Mouse (Mus musculus): ENCODE results near the gene Il5.

The Il5 gene

DNA sequence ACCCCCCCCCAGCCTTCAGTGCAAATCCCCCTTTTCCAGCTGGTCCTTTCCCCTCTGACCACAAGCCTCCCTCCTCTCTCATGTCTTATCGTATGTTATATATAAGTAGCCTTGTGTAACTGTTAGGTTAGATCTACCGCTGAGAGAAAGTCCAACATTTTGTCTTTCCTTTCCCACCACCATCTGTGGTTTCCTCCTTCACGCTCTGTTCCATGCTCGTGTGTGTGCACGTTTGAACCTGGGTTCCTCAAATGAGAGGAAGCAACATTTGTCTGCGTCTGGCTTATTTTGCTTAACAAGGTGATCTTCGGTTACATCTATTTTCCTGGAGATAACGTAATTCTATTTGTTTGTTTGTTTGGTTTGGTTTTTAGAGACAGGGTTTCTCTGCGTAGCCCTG, 27.4 kb downstream of the Il5 start:
- DNase-seq, result no peak

DNA sequence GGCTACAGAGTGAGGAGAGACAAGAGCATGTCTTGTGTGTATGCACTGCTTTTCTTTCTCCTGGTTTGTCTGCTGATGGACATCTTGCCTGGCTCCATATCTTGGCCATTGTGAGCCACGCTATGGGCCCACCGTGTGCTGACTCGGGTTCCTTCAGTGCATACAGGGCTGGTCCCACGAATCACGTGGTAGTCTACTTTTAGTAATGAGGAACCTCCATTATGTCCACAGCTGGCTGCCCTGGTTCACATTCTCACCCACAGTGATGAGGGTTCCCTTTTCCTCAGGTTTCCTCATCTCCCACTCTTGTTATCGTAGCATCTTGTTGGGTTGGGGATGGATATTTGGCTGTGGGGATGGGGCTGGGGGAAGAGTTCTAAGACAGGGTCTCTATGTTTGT, 28.0 kb downstream of the Il5 start:
- DNase-seq, result no peak

DNA sequence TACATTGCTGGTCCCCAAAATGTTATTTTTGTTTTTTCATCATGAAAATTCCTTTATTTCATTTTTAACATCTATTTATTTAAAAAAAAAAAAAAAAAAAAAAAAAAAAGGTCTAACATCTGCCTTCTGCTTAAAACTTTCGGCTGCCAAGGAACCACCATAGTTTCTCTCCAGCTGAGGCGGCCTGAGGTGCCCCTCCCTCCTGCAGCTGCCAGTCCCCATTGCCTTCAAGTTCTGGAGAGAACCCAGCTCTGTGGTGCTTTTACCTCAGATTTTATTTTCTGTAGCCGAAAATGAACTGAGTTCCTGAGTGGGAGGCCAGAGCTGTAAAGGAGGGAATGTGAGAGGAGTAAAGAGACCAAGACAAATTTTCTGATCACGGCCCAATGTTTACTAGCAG, 28.7 kb downstream of the Il5 start:
- DNase-seq, result no peak

DNA sequence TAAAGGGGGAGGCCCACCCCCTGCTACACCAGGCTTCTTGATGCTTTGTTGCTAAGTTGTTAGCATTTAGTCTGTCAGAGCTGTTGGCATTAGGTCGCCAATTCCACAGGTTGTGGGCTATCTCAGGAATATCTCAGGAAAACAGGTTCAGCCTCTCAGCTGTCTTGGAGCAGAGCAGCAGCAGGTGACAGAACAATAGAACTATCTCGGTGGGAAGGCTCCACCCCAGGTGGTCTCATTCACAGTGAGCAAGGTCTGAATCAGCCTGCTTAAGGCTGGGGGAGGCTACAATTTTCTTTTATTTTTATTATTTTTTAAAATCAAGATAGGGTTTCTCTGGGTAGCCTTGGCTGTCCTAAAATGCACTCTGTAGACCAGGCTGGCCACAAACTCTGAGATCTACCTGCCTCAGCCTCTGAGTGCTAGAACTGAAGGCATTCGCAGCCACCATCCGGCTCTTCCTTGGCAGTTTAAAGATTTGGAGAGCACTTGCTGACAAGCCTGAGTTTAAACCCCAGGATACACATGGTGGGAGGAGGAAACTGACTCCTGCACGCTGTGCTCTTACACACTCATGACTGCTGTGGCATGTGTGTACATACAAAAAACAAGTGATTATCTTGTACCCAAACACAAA, 29.2 kb downstream of the Il5 start:
- no peak for DNase-seq

DNA sequence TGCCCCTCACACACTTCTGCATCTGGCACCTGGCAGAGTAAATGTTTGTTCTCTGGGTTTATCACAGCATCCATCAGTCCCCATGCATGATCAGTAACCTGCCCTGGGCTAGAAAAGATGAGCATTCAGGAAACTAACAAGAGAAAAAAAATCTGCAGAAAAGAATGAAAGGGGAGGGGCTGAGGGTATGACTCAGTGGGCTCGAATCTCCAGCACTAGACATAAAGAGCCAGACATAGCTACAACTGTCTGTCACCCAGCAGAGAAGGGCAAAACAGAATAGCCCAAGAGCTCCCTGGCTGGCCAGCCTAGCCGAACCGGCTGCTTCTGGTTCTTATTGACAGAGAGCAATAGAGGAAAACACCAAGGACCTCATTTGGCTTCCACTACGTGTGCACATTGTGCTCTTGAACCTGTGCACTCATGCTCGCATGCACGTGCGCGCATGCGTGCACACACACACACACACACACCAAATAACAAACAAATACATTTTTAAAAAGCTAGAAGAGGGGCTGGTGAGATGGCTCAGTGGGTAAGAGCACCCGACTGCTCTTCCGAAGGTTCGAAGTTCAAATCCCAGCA, 34.5 kb downstream of the Il5 start:
- DNase-seq, result no peak

DNA sequence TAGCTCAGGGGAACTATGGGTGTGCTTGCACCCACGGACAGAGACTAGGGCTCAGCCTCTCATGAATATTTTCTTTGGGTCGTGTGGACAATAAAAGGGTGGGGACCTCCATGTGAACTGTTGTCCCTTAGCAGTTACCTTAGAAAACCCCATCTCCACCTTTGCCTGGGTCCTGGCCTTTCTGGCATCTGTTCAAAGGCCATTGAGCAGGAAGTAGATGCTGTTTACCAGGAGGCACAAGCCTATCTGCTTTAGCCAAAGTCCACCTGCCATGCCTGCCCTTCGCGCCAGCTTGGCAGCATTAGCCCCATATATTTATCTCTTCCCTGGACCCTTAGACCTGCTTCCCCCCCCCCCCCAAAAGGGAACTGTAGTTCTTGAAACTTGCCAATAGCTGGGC, 37.0 kb downstream of the Il5 start:
- DNase-seq, result no peak

DNA sequence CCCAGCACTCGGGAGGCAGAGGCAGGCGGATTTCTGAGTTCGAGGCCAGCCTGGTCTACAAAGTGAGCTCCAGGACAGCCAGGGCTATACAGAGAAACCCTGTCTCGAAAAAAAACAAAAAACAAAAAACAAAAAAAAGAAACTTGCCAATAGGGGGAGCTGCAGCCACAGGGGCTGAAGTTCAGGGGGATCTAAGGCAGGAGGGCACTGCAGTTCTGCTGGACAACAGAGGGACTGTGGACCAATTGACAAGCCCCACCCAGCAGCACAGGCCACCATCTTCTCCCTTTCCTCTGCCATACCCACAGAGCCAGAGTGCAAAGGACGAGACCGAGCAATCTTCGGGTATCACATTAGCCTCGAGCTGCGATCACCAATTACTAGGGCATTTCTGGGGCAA, 37.4 kb downstream of the Il5 start:
- DNase-seq, result peak in 1 of 2 experiments; percentile 49

DNA sequence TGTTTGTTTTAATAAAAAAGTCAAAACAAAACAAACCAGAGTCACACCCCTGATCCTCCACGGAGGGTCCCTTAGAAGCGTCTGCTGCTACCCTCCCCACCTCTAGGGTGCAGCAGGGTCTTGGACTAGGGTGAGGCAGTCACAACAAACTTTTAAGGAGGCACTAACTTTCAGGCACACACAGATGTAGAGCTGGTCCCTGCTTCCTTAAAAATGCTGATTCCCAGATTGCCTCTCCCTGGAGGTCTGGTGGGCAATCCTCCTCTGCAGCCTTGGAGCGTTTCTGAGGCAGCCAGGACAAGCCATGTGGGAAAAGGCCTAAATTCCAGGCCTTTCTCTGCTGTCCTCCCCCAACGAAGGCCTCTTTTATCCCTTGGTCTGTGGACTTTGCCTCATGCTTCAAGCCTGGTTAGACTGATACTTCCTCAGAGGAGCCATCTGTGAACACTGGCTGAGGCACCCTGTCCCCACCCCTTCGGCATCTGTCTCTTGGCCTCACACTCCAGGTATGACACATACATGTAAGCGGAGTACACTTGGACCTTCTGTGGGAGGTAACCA, 38.3 kb downstream of the Il5 start:
- DNase-seq, result peak; percentile 29 to 51

DNA sequence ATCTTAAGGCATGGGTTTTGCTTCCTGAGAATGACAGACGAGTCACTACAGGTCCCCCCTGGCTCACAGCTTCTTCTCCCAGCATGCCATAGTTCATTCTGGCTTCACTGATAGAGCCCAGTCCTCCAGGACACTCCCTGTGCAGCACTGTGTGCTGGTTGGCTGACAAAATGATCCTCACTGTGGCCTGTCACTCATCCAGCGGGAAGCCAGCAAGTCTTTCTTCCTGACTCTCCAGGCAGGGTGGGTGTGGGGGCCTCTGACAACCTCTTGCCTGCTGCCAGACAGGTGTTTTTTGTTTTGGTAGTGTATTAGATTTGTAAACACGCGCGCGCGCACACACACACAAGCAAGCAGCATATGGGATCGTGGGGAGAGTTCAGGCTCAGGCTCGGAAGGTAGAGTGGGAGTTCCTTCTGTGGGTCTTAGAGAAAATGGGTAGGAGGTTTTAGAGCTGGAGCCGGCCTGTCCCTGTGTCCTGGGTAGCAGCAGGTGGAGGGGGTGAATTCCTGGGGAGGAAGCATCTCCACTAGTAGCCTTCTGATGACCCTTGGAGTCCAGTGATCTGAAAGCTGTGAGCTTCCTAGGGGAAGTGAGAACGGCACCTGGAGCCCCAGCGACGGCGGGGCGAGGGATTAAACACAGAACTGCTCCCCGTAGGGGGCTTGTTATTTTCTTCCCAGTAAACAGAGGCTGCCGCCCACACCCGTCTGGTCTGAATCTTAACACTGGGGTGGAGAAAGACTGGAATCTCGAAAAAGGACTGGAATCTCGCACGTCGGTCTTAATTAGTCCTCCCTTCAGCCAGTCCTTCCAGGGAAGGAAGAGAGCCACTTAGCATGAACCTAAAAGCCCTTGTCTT, 39.2 kb downstream of the Il5 start:
- no peak for DNase-seq

DNA sequence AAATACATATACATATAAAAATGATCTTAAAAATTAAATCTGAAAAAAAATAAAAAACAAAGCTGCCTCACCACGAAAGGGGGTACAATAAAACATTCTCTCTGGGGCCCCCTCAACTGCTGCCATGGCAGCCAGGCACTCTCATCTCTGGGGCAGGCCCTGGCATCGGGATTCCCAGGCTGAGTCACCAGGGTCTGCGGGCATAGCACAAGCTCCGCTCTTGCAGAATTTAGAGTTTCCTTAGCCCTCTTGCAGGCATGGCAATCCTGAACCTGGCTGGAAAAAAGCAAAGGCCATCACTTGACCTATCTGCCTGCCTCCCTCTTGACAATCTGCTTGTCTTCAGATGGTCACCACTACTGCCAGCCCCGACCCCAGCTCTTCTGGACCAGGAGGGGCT, 40.7 kb downstream of the Il5 start:
- DNase-seq, result no peak

DNA sequence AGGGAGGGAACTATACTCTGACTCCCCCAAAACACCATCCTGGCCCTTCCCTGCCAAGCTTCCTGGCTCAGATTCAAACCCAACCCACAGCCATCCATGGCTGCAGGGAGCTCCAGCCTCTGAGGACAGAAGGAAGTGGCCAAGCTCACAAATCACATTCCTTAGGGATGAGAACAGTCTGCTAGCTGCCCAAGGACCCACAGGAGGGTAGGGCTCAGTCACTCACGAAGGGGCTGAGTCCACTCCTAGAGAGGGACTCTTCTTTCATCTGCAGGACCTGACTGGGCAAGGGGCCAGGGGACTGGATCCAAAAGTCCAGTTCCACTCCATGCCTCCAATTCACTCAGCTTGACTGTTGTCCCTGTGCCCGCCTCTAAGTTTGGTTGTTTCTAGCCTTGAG, 41.2 kb downstream of the Il5 start:
- peak; percentile 96 for DNase-seq

DNA sequence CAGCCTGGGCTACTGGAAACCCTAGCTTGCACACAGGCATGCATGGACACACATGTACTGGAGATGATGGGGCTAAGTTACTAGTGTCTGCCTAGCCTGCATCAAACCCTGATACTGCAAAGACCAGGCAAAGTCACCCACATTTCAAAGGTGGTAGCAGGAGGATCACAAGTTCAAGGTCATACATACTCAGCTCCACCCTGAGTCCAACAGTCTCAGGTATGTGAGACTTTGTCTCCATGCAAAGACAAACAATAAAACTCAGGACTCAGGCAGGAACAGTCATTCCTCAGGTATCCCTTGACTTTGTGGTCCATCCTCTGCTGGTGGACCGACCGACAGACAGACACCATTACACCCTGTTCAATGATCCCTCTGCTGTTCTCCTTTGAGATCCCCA, 41.8 kb downstream of the Il5 start:
- no peak for DNase-seq

DNA sequence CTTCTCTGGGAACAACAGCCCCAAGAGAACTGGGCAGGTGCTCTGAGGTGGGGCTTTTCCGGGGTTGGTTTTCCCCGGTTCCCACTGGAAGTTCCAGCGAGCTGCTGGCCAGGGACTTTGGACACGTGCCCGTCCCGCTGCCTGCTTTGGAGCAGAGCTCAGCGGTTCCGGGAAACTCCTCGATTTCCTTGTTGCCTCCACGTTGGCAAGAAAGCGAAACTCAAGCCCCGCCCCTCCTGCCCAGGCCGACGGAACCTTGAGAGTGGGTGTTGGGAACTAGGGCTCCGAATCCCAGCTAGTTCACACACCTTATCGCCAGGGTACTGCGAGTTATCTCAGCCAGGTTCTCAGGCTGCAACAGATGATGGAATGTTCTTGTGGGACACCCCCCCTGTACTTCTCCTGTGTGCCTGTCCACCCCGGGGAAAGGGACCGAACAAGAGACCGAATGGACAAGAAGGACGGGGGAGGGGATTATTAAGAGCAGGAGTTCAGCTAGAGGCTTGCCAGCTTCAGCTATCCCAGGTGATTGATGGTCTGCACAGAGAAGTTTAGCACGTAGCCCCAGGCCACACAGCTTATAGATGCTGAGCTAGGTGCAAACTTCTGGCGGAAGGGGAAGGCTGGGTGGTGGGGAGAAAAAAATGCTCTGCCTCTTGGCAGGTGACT, 42.4 kb downstream of the Il5 start:
- DNase-seq, result peak; percentile 96 to 97

DNA sequence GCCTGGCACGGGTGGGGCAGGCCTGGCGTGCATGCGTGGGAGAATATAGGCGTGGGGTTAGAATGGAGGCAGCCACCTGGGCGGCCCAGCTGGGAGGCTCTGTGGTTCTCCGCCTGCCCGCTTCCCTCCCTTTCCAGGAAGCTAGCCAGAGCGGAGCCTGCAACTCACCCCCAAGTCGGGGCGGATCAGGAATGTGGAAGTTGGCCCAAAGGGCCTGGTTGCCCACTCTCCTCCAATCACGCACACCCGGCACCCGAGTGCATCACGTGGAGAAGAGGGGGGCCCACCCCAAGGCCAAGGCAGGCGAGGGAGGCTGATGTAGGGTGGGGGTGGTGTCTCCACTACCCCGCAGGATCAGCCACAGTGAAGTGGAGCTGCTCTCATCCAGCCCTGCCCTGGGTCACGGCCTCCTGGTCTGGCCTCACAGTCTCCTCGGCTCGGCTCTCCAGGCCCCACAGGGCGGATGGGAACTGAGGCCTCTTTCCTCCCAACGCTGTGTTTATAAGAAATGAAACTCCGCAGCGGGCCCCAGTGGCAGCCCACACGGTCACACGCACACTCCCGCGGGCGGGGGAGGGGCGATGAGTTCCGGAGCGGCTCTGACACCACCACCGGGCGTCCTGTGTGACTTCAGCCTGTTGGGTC, 43.0 kb downstream of the Il5 start:
- DNase-seq, result peak; percentile 93 to 96

DNA sequence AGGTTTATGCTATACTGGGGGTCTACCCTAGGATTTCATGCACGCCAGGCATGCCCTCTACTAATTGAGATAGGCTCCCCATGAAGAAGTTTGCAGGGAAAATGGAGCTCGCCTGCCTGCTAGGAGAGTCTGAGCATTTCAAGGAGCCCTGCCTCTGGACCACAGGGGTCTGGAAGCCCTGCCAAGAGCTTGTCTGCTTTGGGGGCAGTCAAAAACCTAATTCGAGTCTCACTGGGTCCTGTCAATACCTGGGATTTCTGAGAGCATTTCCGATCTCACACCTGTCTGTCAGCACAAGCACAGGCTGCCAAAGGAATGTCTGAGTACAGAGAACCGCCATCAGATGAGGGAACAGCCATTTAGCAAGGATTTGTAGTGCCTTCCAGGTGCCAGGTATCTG, 44.0 kb downstream of the Il5 start:
- DNase-seq, result no peak

DNA sequence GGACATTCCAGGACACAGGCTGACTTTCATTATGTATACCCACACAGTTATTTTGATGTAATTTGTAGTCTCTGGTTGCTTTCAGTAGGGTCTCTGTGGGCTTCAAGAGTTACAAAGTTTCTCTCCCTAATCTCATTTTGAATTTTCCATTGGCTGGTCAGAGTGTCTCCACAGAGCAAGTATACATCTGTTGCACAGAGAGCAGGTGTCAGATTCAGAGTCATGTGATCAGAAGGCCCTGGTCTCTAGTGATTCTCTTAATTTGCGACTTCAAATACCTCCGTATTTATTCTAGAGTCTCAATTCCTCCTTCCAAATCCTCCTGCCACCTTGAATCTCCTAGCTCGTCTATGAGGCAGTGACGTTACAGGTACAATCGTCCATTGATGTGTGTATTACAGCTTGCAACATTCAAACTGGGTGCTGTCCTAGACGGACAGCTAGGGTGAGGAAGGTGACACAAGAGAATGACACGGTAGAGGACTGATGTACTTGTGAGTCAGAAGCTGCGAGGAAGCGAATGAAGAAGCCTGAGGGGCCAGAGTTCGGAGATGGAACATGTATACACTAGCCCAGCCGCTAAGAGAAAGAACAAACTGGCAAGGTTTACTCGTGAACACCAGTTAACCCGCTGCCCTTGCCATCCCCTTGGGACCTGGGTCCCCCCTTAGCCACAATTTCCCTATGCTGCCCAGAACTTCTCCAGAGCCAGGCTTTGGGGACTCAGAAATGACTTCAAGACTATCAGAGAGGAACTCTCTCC, 48.0 kb downstream of the Il5 start:
- no peak for DNase-seq

DNA sequence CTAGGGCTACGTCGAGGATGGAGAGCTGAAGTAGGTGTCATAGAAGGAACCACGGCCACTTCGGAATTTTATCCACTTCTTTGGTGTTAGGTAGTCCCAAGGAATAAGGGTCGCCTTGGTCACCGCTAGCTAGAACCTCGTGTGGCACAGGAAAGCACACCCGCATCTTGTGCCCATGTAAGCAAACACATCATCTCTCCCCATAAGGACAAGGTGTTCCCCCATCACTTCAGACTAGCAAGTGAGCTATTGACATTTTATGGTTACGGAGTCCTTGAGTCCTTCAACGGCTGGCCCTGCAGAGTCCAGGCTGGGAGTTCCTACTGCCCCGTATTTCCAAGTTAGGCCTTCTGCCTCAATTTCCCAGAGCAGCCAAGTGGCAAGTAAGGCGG, 48.6 kb downstream of the Il5 start:
- DNase-seq, result no peak

DNA sequence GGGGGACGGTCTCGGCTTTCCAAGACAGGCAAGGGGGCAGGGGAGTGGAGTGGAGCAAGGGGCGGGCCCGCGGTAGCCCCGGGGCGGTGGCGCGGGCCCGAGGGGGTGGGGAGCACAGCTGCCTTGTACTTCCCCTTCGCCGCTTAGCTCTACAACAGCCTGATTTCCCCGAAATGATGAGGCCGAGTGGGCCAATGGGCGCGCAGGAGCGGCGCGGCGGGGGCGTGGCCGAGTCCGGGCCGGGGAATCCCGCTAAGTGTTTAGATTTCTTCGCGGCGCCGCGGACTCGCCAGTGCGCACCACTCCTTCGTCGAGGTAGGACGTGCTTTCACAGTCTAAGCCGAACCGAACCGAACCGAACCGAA, 49.1 kb downstream of the Il5 start, which contains the start of gene Irf1:
TSS of gene Irf1 (plus strand) at position 255 of the 365 bp plus-strand sequence.
- peak; percentile 94 to 96 for DNase-seq

DNA sequence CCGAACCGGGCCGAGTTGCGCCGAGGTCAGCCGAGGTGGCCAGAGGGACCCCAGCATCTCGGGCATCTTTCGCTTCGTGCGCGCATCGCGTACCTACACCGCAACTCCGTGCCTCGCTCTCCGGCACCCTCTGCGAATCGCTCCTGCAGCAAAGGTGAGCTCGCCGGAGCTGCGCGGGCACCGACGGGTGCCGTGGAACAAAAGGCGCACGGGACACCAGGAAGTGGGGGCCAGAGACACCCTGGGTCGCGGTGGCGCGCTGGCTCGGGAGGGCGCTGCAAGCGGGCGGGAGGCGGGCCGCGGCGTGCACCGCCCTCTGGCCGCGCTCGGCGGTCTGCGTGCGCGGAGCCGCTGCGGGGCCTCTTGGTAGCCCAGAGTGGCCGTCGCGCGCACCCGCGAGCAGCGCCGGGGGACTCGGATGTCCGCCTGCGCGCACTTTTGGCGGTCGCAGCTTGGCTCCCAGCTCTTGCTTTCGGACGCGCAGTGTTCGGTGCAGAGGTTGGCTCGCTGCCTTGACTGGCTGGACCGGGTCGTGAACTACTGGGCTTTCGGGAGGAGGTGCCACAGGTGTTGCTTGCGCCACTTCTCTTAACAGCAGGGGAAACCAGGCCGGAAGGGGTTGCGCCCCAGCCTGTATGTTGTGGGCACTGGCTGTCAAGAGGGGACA, 49.7 kb downstream of the Il5 start:
- DNase-seq, result peak; percentile 67 to 83

DNA sequence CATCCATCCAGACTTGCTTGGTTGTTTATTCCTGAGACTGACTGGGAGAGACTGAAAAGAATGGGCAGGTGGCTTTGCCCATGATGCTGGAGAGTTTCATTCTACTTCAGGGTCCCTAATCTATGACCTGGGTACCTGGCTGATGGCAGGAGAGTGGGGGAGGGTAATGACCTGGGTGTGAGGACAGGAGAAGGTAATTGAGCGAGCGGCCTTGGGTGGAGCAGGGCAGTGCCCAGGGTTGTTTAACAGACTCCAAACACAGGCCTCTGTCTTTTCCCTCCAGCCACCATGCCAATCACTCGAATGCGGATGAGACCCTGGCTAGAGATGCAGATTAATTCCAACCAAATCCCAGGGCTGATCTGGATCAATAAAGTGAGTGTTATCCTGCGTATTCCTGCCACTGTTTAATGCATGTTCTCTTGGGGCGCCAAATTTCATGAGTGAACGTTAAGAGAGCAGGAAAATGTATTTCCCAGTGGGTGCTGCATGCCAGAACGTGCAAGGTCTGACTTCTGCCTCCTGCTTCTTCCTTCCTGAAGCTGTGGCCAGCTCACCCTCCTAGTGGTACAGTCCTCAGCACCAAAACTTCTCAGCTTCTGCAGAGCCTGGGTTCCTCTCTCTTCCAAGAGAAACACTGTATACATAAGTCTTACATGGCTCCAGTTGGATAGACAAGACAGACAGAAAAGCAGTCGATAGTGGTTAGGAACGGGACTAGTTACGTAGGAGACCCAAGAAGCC, 50.6 kb downstream of the Il5 start:
- DNase-seq, result no peak

DNA sequence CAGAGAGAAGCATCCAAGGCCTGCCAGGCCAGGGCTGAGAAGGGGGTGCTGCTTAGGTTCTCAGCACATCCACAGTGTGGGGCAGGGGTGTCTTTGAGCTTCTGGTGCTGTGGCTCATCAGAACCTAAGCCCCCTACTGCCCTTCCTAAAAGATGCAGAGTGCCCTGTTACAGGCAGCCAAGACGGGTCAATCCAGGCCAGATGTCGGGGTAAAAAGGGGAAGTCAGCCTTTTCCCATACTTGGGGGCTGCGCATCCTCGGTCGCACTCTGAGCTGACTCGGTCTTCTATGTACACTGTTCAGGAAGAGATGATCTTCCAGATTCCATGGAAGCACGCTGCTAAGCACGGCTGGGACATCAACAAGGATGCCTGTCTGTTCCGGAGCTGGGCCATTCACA, 51.9 kb downstream of the Il5 start:
- no peak for DNase-seq

Data from kidney, postnatal 36 days (tissue).